Mouse (Mus musculus) stomach, embryonic 14.5 days (tissue): ENCODE data around the gene Snw1. TPM values are rescaled to one million over a fixed set of nuclear protein-coding genes. Genes with fewer than 3 reads are reported as not detected.

Experiments
- ATAC-seq: fragments of 200-750 bp; cut with Nextera tagmentation; 2 replicates; pipeline ENCODE4 v1.8.0; 2017; ENCODE audit warnings: low read depth, moderate TSS enrichment; ENCODE audit not compliant: insufficient number of reproducible peaks, insufficient read depth, low FRiP score
- H3K27ac ChIP-seq: fragments of 300-500 bp; sonication (generic); 2 replicates; pipeline ENCODE4 v1.5.1; 2014; ENCODE audit warnings: mild to moderate bottlenecking, low read length, moderate library complexity, mixed read lengths
- H3K27me3 ChIP-seq: fragments of 300-500 bp; sonication (generic); 2 replicates; pipeline ENCODE4 v1.6.1; 2014; ENCODE audit warnings: low read length, control low read depth, mixed read lengths; ENCODE audit not compliant: control insufficient read depth, insufficient read depth
- H3K36me3 ChIP-seq: fragments of 300-500 bp; sonication (generic); 2 replicates; pipeline ENCODE4 v1.6.1; 2014; ENCODE audit warnings: mild to moderate bottlenecking, control low read depth, low read length, moderate library complexity, mixed read lengths; ENCODE audit not compliant: control insufficient read depth, insufficient read depth
- H3K4me1 ChIP-seq: fragments of 300-500 bp; sonication (generic); 2 replicates; pipeline ENCODE4 v1.6.1; 2014; ENCODE audit warnings: low read length, control low read depth, mixed read lengths; ENCODE audit not compliant: control insufficient read depth, insufficient read depth
- H3K4me2 ChIP-seq: fragments of 300-500 bp; sonication (generic); replicated peaks from 2 replicates; pipeline ENCODE4 v1.6.1; 2014; ENCODE audit warnings: low read depth, low read length, control low read depth
- H3K4me3 ChIP-seq: fragments of 300-500 bp; sonication (generic); 2 replicates; pipeline ENCODE4 v1.5.1; 2014; ENCODE audit warnings: low read depth, low read length, control low read depth
- H3K9ac ChIP-seq: fragments of 300-500 bp; sonication (generic); replicated peaks from 2 replicates; pipeline ENCODE4 v1.6.1; 2014; ENCODE audit warnings: low read depth, mild to moderate bottlenecking, control low read depth, low read length, moderate library complexity, mixed read lengths
- H3K9me3 ChIP-seq: fragments of 300-500 bp; sonication (generic); 2 replicates; pipeline ENCODE4 v1.6.1; 2016; ENCODE audit warnings: low read depth, low read length, control low read depth; ENCODE audit not compliant: control insufficient read depth
- WGBS: fragments of 180-500 bp; shearing (Covaris S2); extraction: QIAGEN DNeasy Blood & Tissue Kit; methylation state at CpG from one replicate; pipeline ENCODE4 v1.1.7; 2014; 5-methylcytosine and 5-hydroxymethylcytosine counted together
- microRNA-seq: library from miRNA; unstranded; fragments of <30 nt; microRNA quantifications from one replicate; pipeline ENCODE4, GENCODE M21; 2016
- polyA plus RNA-seq: library from polyadenylated mRNA; unstranded; fragments of >200 nt; fragmentation: Nextera tagmentation; extraction: Ambion mirVana; gene quantifications from 2 replicates; pipeline ENCODE4 v1.2.1, GENCODE M21; 2014

Snw1 gene
- polyA plus RNA-seq, 1 experiment from 2014 or later = 124 TPM

GRCm38 (mm10) chr12:87401883-87402282 lies 70.2 kb downstream of the Snw1 start:
- Histone ChIP-seq H3K4me1 (no peaks in the 10 kb centered on the region), H3K36me3 (no peaks in the 10 kb centered on the region), H3K27ac (no peak overlapping the region), H3K4me2 (no peak overlapping the region), H3K4me3 (no peak overlapping the region), H3K27me3 (no peaks in the 10 kb centered on the region), H3K9me3 (no peaks in the 10 kb centered on the region), H3K9ac (no peak overlapping the region)
- 56% methylated on average over 6 of the region's 6 CpGs for WGBS
- no peak for ATAC-seq

- Histone ChIP-seq H3K36me3 (no peaks in the 10 kb centered on the region), H3K4me1 (no peaks in the 10 kb centered on the region), H3K27ac (no peak overlapping the region), H3K27me3 (no peaks in the 10 kb centered on the region), H3K4me3 (no peak overlapping the region), H3K9me3 (no peaks in the 10 kb centered on the region), H3K9ac (no peak overlapping the region), H3K4me2 (no peak overlapping the region)
- ATAC-seq = peak; percentile 56; the same call in 1 of the 2 replicates
- 74% methylated on average over 10 of the region's 10 CpGs for WGBS
Observed at GRCm38 (mm10) chr12:87399119-87399819, 72.8 kb downstream of the Snw1 start.

Small RNA genes within 50 kb of the gene (microRNA-seq; reads per million reads assigned to microRNA genes)
- 58.0 reads per million, percentile 40 among the genes with 10 or more reads in this experiment for gene Mir3068

Other genes with a start within 250 kb of the Snw1 start
- 0.67 and 0.78 TPM in 2 replicates for gene Noxred1, start 233.5 kb downstream of the Snw1 start, polyA plus RNA-seq
- gene Vipas39, start 206.0 kb downstream of the Snw1 start, polyA plus RNA-seq = 47.2 and 48.3 TPM in 2 replicates
- 176 and 187 TPM in 2 replicates for gene Ahsa1, start 205.8 kb downstream of the Snw1 start, polyA plus RNA-seq
- gene Ism2, start 172.6 kb downstream of the Snw1 start, polyA plus RNA-seq = 0.29 and 0.57 TPM in 2 replicates
- 93.4 and 100 TPM in 2 replicates for gene Sptlc2, start 83.9 kb downstream of the Snw1 start, polyA plus RNA-seq
- 256 and 281 TPM in 2 replicates for gene Slirp, start 28.4 kb downstream of the Snw1 start, polyA plus RNA-seq
- gene Alkbh1, start 28.3 kb downstream of the Snw1 start, polyA plus RNA-seq = 64.0 and 76.9 TPM in 2 replicates
- not detected in 2 replicates for gene Gm5788, start 22.4 kb upstream of the Snw1 start, polyA plus RNA-seq
- gene Gm8300, start 42.0 kb upstream of the Snw1 start, polyA plus RNA-seq = not detected in 2 replicates
- not detected in 2 replicates for gene Oog1, start 130.4 kb upstream of the Snw1 start, polyA plus RNA-seq
- not detected in 2 replicates for gene Gm4027, start 146.6 kb upstream of the Snw1 start, polyA plus RNA-seq
- not detected in 2 replicates for gene Gm16381, start 172.3 kb upstream of the Snw1 start, polyA plus RNA-seq